Mouse (Mus musculus) testis, adult 2 months (tissue): ENCODE data around the gene Sf3b6.

ENCODE experiments used
- CTCF ChIP-seq: fragments of 200-500 bp; IDR thresholded peaks from 2 replicates; pipeline ENCODE4 v1.5.1; 2012; ENCODE audit warnings: low read depth, mild to moderate bottlenecking, inconsistent platforms, low read length, moderate library complexity; ENCODE audit not compliant: control insufficient read depth, insufficient read depth, insufficient replicate concordance
- POLR2A ChIP-seq: fragments of 200-500 bp; IDR thresholded peaks from 2 replicates; pipeline ENCODE4 v1.6.1; 2012; ENCODE audit warnings: low read depth, mild to moderate bottlenecking, inconsistent platforms, low read length, moderate library complexity; ENCODE audit not compliant: control insufficient read depth

DNA sequence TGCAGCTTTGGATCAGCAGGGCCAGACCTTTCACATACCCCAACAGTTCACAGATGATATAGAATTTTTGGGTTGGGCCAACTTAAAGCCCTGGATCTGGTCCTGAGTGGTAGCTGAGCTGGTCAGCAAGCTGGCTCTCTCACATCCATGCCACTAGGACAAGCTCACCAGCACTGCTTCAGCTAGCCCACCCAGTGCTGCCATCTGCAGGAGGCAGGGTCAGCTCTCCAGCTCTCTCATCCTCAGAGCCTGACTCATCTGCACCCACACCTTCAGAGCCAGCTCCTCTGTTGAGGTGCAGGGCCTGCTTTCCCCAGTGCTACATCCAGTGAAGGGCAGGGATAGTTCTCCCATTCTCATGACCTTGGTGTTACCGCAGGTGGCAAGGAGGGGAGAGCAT lies 23.6 kb upstream of the Sf3b6 start:
- TF ChIP-seq POLR2A (no peak), CTCF (no peak)
